Comparison of ENCODE assay signal across 10 mouse cellular contexts in the genomic region with DNA sequence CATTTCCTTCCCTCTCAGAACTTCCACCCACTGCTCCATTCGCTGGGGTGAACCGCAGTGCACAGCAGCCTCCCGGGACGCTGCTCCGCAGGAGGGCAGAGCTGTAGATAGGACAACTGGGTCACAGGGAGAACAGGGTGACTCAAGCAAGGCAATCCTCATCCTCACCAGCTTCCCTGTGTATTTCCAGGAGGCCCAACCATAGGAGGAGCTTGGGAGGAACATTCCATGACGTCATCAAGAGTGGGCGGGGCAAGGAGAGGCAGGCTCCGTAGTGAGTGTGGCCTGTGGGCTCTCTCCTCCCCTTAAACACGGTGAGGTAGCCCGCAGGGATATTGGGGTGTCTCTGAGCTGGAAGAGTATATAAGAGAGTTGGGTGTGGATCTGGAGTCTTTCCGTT. TPM values are rescaled to one million over a fixed set of nuclear protein-coding genes. Genes with fewer than 3 reads are reported as not detected.
DNase-seq lines count a peak whose midpoint lies in the region; ATAC-seq and TF ChIP-seq lines count a peak whose summit lies in the region.
"Had no signal": no experiment of that assay in that cellular context is flagged by ENCODE, and none has a peak within 500 bp of the region (broad histone marks: within the 10 kb centered on the region; RNA-seq: fewer than 3 reads in every experiment).

No protein-coding gene starts in this region.

- no peak overlapping the region for H3K4me3 ChIP-seq in ES-E14 (ENCODE audit: insufficient read depth in 1 of 2, low read depth in 1 of 2, low read length in 2 of 2, poor library complexity in 1 of 2, severe bottlenecking in 1 of 2)
- no peak overlapping the region for H3K4me3 ChIP-seq in forebrain, embryonic 11.5 days (ENCODE audit: low read depth, low read length)
- no peak overlapping the region for H3K4me3 ChIP-seq in kidney, embryonic 16.5 days (ENCODE audit: low read length)
- H3K4me3 ChIP-seq in stomach, embryonic 16.5 days (replicated peaks; ENCODE audit: low read length), result no peak overlapping the region
- H3K4me3 ChIP-seq: erythroblast, embryonic 14.5 days had no signal

- no peak overlapping the region for H3K9ac ChIP-seq in ES-E14 (ENCODE audit: insufficient read depth, low read depth, low read length, poor library complexity, severe bottlenecking)
- H3K9ac ChIP-seq in forebrain, embryonic 11.5 days (ENCODE audit: low read length), result no peak overlapping the region
- H3K9ac ChIP-seq in kidney, embryonic 16.5 days (replicated peaks; ENCODE audit: low read length), result peak overlapping the region; percentile 44; the same call in 1 of the 2 replicates
- H3K9ac ChIP-seq in stomach, embryonic 16.5 days (ENCODE audit: low read length), result no peak overlapping the region

- peaks cover 0 to 2% of the 10 kb centered on the region in 2 experiments; a peak in 1 of 4 replicates for H3K4me1 ChIP-seq in ES-E14 (ENCODE audit: control insufficient read depth in 2 of 2, insufficient read depth in 2 of 2, low read length in 2 of 2, poor library complexity in 1 of 2)
- peaks cover 5% of the 10 kb centered on the region for H3K4me1 ChIP-seq in forebrain, embryonic 11.5 days (replicated peaks; ENCODE audit: control insufficient read depth, insufficient read depth, low read length)
- peaks cover 6% of the 10 kb centered on the region; the same call in 1 of the 2 replicates for H3K4me1 ChIP-seq in kidney, embryonic 16.5 days (ENCODE audit: insufficient read depth, low read length)
- no peaks in the 10 kb centered on the region for H3K4me1 ChIP-seq in stomach, embryonic 16.5 days (ENCODE audit: control insufficient read depth, insufficient read depth, low read length)

- H3K27ac ChIP-seq in ES-E14 (ENCODE audit: insufficient read depth, low read depth, low read length, poor library complexity, severe bottlenecking), result no peak overlapping the region
- H3K27ac ChIP-seq in forebrain, embryonic 11.5 days (ENCODE audit: low read depth, low read length), result no peak overlapping the region
- H3K27ac ChIP-seq in kidney, embryonic 16.5 days (ENCODE audit: low read length), result no peak overlapping the region
- no peak overlapping the region for H3K27ac ChIP-seq in stomach, embryonic 16.5 days (ENCODE audit: low read length)
- H3K27ac ChIP-seq: macrophage had no signal

- peak; percentile 7 for DNase-seq in gastrocnemius, adult 18-20 months (ENCODE audit: low spot score)
- DNase-seq in gastrocnemius, postnatal 25 days, result no peak
- DNase-seq in ES-E14 (ENCODE audit: low read depth, low spot score), result peak; percentile 84
- peak; percentile 83 for DNase-seq in forebrain, embryonic 11.5 days (ENCODE audit: low spot score)
- peak; percentile 68 for DNase-seq in mesoderm, embryonic 11.5 days (ENCODE audit: low read depth, low spot score)
- no peak for DNase-seq in spleen, postnatal 36 days (ENCODE audit: low spot score in 2 of 2)

- 30% methylated on average over 11 of the region's 11 CpGs for WGBS in forebrain, embryonic 11.5 days
- WGBS in kidney, embryonic 16.5 days, result 33% methylated on average over 11 of the region's 11 CpGs
- WGBS in stomach, embryonic 16.5 days, result 34% methylated on average over 11 of the region's 11 CpGs

- H3K9me3 ChIP-seq in ES-E14 (ENCODE audit: control insufficient read depth, insufficient read depth, low read depth, low read length), result no peaks in the 10 kb centered on the region
- no peaks in the 10 kb centered on the region for H3K9me3 ChIP-seq in forebrain, embryonic 11.5 days (ENCODE audit: control insufficient read depth, low read length)
- H3K9me3 ChIP-seq in kidney, embryonic 16.5 days (ENCODE audit: low read length), result no peaks in the 10 kb centered on the region
- no peaks in the 10 kb centered on the region for H3K9me3 ChIP-seq in stomach, embryonic 16.5 days (replicated peaks; ENCODE audit: control insufficient read depth, low read length)

- H3K27me3 ChIP-seq in forebrain, embryonic 11.5 days (ENCODE audit: control insufficient read depth, insufficient read depth, low read length), result no peaks in the 10 kb centered on the region
- H3K27me3 ChIP-seq in kidney, embryonic 16.5 days (ENCODE audit: insufficient read depth, low read length), result no peaks in the 10 kb centered on the region
- H3K27me3 ChIP-seq in stomach, embryonic 16.5 days (ENCODE audit: control insufficient read depth, insufficient read depth, low read length), result no peaks in the 10 kb centered on the region

- H3K4me2 ChIP-seq in forebrain, embryonic 11.5 days (ENCODE audit: low read depth, low read length, severe bottlenecking), result 0 out of 2 replicates have a peak overlapping the region, but pooled peaks have one; percentile 8
- H3K4me2 ChIP-seq in kidney, embryonic 16.5 days (replicated peaks; ENCODE audit: low read depth, low read length), result peak overlapping the region; percentile 15
- peak overlapping the region; percentile 17; the same call in 1 of the 2 replicates for H3K4me2 ChIP-seq in stomach, embryonic 16.5 days (ENCODE audit: low read depth, low read length)

- in situ Hi-C loops in ES-E14 (cut with MboI; ENCODE audit: low sequenced_read_pairs in 2 of 2, unreplicated experiment in 2 of 2), result no loop called here

- ATAC-seq in forebrain, embryonic 11.5 days (replicated peaks; ENCODE audit: low FRiP score), result peak; percentile 66
- ATAC-seq in kidney, embryonic 16.5 days (ENCODE audit: low FRiP score, low TSS enrichment), result peak; percentile 63; the same call in 1 of the 2 replicates
- peak; percentile 59; the same call in 1 of the 2 replicates for ATAC-seq in stomach, embryonic 16.5 days (ENCODE audit: insufficient read depth, low FRiP score)

- H3K36me3 ChIP-seq in ES-E14 (ENCODE audit: control insufficient read depth, insufficient read depth, low read length, poor library complexity, severe bottlenecking), result no peaks in the 10 kb centered on the region
- no peaks in the 10 kb centered on the region for H3K36me3 ChIP-seq in forebrain, embryonic 11.5 days (ENCODE audit: control insufficient read depth, insufficient read depth, low read length)
- H3K36me3 ChIP-seq in kidney, embryonic 16.5 days (ENCODE audit: insufficient read depth, low read length), result no peaks in the 10 kb centered on the region
- H3K36me3 ChIP-seq in stomach, embryonic 16.5 days (ENCODE audit: control insufficient read depth, insufficient read depth, low read length), result no peaks in the 10 kb centered on the region

TF ChIP-seq in ES-E14, 5 proteins besides CTCF, POLR2A, EP300 and RAD21:
- TF ChIP-seq MAFK (IDR thresholded peaks at IDR 0.05; ENCODE audit: insufficient read depth, low read depth, low read length), result no peak
- no peak for TF ChIP-seq HCFC1 (IDR thresholded peaks at IDR 0.05; ENCODE audit: borderline replicate concordance, insufficient read depth, low read length)
- no peak for TF ChIP-seq ZNF384 (IDR thresholded peaks at IDR 0.05; ENCODE audit: low read depth, low read length)
- no peak for TF ChIP-seq ZC3H11A (IDR thresholded peaks at IDR 0.05; ENCODE audit: borderline replicate concordance, low read depth, low read length)
- TF ChIP-seq CHD2 (IDR thresholded peaks at IDR 0.05; ENCODE audit: low read depth, low read length), result no peak
TF ChIP-seq in ES-E14: peak in this region for 0.

RNA-seq across cellular contexts. Expression of a gene that starts 44.3 kb away (rescaled TPM):
- not detected for total RNA-seq in gastrocnemius, adult 18-20 months (2021)
- not detected for total RNA-seq in gastrocnemius, postnatal 25 days (2021)
- 0.09 TPM in 1 of 2 replicates, not detected in the other for total RNA-seq in ES-E14 (2012; rRNA removed)
- not detected in 2 replicates for polyA plus RNA-seq in forebrain, embryonic 11.5 days (2014; fragmentation: Nextera tagmentation; extraction: Ambion mirVana)
- polyA plus RNA-seq in kidney, embryonic 16.5 days (2015; fragmentation: Nextera tagmentation; extraction: Ambion mirVana), result not detected in 2 replicates
- polyA plus RNA-seq in stomach, embryonic 16.5 days (2015; fragmentation: Nextera tagmentation; extraction: Ambion mirVana), result 0.09 TPM in 1 of 2 replicates, not detected in the other
- polyA plus RNA-seq: erythroblast, embryonic 14.5 days; macrophage had no signal

Comparison
In these comparisons a context has a peak if more than half of its experiments do, and no peak if none do; other contexts are left out.
1. DNase-seq: peak in gastrocnemius, adult 18-20 months (single experiment), ES-E14 (single experiment), forebrain, embryonic 11.5 days (single experiment) and mesoderm, embryonic 11.5 days (single experiment); none in gastrocnemius, postnatal 25 days (single experiment) and spleen, postnatal 36 days (0 of 2).
2. Peak in every context shown above with its lines, with median percentiles within 50 percentile points of each other: ATAC-seq and H3K4me2 ChIP-seq.